Mouse (Mus musculus) spleen, adult 2 months (tissue): ENCODE results near the gene Igf2bp2.

Source experiments
- CTCF ChIP-seq: fragments of 200-500 bp; IDR thresholded peaks from 2 replicates; pipeline ENCODE4 v1.5.1; 2011; ENCODE audit warnings: mild to moderate bottlenecking, inconsistent platforms; ENCODE audit not compliant: insufficient read depth, insufficient read length, insufficient replicate concordance; ENCODE audit errors: extremely low read depth
- POLR2A ChIP-seq: fragments of 200-500 bp; IDR thresholded peaks from 2 replicates; pipeline ENCODE4 v1.6.1; 2011; ENCODE audit warnings: low read depth, low read length, inconsistent platforms

GRCm38 (mm10) chr16:22043830-22044229, 119.3 kb downstream of the Igf2bp2 start:
- TF ChIP-seq CTCF (no peak), POLR2A (no peak)
